Mouse (Mus musculus): Measurements from ENCODE around the gene Crybg2. TPM values are rescaled to one million over a fixed set of nuclear protein-coding genes. Genes with fewer than 3 reads are reported as not detected.
A peak's percentile ranks its signal among the peaks of the same experiment; 100 is the strongest.

Crybg2 gene
- polyA plus RNA-seq, 2 experiments = 0.23 to 0.42 TPM

DNA sequence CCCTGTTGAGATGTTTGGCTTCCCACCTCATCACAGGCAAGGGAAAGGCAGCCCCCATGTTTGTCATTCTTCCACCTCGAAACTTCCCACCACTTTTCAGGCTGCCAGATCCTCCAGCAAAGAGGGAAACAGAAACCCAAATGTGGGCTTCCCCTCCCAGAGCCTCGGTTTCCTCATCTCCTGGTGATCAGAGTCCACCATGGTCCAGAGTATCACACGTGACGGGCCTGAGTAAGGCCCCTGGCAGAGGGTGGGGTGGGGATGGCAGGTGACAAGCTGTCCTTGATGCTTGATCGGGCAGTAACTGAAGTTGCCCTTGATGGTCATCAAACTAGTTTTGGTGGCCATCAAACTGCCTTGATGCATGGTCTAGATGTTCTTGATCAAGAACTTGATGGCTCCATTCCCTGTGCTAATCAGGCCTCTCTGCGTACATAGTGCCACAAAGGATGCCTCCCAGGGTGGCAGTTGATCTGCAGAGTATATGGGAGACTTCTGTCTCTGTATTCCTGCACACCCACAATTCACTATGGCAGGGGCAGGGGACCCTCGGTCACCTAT is 33.5 kb downstream of the Crybg2 start:
- no peaks in the 10 kb centered on the region for H3K9me3 ChIP-seq (ENCODE audit: control insufficient read depth, low read length)
- peak overlapping the region in 1 of 2 experiments; percentile 25; a peak in 1 of 4 replicates for H3K4me3 ChIP-seq (ENCODE audit: insufficient read depth in 1 of 2, low read depth in 2 of 2, low read length in 2 of 2)
- no peak overlapping the region for H3K9ac ChIP-seq (replicated peaks)
- no peak overlapping the region for H3K4me2 ChIP-seq (ENCODE audit: low read depth)
- TF ChIP-seq CTCF (IDR thresholded peaks at IDR 0.05; ENCODE audit: low read depth) (no peak), EP300 (IDR thresholded peaks at IDR 0.05; ENCODE audit: low read depth) (no peak)
- H3K4me1 ChIP-seq (replicated peaks; ENCODE audit: control insufficient read depth in 2 of 2, insufficient read depth in 2 of 2, low read length in 1 of 2) = peaks cover 0 to 3% of the 10 kb centered on the region in 2 experiments; a peak in 1 of 4 replicates
- H3K27ac ChIP-seq = no peak overlapping the region
- DNase-seq (ENCODE audit: low read depth in 3 of 3, low spot score in 3 of 3) = no peak
- 51% methylated on average over 7 of the region's 7 CpGs for WGBS (ENCODE audit: insufficient replicate concordance)
- no peak for ATAC-seq (ENCODE audit: insufficient read depth)
- no peaks in the 10 kb centered on the region for H3K36me3 ChIP-seq (replicated peaks; ENCODE audit: control insufficient read depth, insufficient read depth, low read depth)
- no peaks in the 10 kb centered on the region for H3K27me3 ChIP-seq (ENCODE audit: control insufficient read depth, insufficient read depth, low read length)

DNA sequence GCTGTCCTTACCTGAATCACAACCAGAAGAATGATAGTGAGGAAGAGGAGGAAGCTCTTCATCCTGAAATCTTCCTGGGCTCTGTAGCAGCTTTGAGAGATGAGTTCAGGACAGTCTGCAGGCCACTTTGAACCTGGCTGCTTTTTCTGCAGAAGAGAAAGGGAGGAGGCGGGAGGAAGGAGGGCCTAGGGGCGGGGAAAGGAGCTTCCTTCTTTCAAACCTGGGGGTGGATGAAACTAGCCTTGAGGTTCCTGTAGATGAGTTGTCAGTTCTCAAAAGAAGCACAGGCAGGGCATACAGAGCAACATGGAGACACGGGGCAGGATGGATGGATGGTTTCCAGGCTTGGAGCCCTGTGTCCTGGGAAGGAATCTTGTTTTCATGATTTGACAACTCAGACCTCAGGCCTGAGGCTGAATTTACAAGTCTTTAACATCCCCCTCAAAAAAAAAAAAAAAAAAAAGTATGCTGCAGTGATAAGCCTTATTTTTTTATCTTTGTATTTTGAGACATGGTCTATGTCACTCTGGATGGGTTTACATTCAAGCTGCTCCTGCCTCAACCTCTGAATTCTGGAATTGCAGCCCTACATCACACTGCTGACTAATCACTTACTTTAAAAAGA is 34.4 kb downstream of the Crybg2 start, which contains the start of gene Cd52:
TSS of gene Cd52 (minus strand) at position 160 of the 625 bp plus-strand sequence.
- no peaks in the 10 kb centered on the region for H3K9me3 ChIP-seq (ENCODE audit: control insufficient read depth, low read length)
- H3K27me3 ChIP-seq (ENCODE audit: control insufficient read depth, insufficient read depth, low read length) = no peaks in the 10 kb centered on the region
- H3K4me1 ChIP-seq (replicated peaks; ENCODE audit: control insufficient read depth in 2 of 2, insufficient read depth in 2 of 2, low read length in 1 of 2) = peaks cover 0 to 3% of the 10 kb centered on the region in 2 experiments; a peak in 1 of 4 replicates
- TF ChIP-seq EP300 (IDR thresholded peaks at IDR 0.05; ENCODE audit: low read depth) (no peak), CTCF (IDR thresholded peaks at IDR 0.05; ENCODE audit: low read depth) (no peak)
- DNase-seq (ENCODE audit: low read depth in 3 of 3, low spot score in 3 of 3) = no peak
- no peak within 1 kb of the TSS for H3K27ac ChIP-seq
- H3K4me2 ChIP-seq (ENCODE audit: low read depth) = no peak within 1 kb of the TSS
- H3K9ac ChIP-seq (replicated peaks) = no peak within 1 kb of the TSS
- H3K36me3 ChIP-seq (replicated peaks; ENCODE audit: control insufficient read depth, insufficient read depth, low read depth) = no peaks in the 10 kb centered on the region
- peak within 1 kb of the TSS in 1 of 2 experiments; percentile 25; a peak in 1 of 4 replicates for H3K4me3 ChIP-seq (ENCODE audit: insufficient read depth in 1 of 2, low read depth in 2 of 2, low read length in 2 of 2)
- 20% methylated on average over 3 of the region's 3 CpGs for WGBS (ENCODE audit: insufficient replicate concordance)
- no peak for ATAC-seq (ENCODE audit: insufficient read depth)

DNA sequence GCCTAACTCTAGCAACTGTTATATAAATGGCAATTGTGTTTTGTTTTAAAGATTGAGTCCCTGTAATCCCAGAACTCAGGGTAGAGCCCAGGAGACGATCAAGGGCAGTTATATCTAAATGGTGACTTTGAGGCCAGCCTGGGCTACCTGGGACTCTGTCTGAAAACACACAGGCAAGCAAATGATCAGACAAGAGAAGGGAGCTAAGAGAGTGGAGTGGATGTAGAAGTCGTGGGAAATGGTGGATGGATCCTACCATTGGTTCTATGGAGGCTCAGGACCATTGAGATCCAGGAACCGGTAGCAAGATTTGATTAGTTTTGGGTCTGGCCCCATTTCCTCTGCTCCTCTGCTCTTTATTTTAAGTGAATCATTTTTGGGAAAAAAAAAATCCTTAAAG is 35.5 kb downstream of the Crybg2 start:
- TF ChIP-seq CTCF (IDR thresholded peaks at IDR 0.05; ENCODE audit: low read depth) (no peak), EP300 (IDR thresholded peaks at IDR 0.05; ENCODE audit: low read depth) (no peak)
- 62% methylated on average over 3 of the region's 3 CpGs for WGBS (ENCODE audit: insufficient replicate concordance)
- peaks cover 0 to 3% of the 10 kb centered on the region in 2 experiments; a peak in 1 of 4 replicates for H3K4me1 ChIP-seq (replicated peaks; ENCODE audit: control insufficient read depth in 2 of 2, insufficient read depth in 2 of 2, low read length in 1 of 2)
- no peak overlapping the region for H3K9ac ChIP-seq (replicated peaks)
- no peak overlapping the region for H3K4me2 ChIP-seq (ENCODE audit: low read depth)
- no peaks in the 10 kb centered on the region for H3K36me3 ChIP-seq (replicated peaks; ENCODE audit: control insufficient read depth, insufficient read depth, low read depth)
- H3K27me3 ChIP-seq (ENCODE audit: control insufficient read depth, insufficient read depth, low read length) = no peaks in the 10 kb centered on the region
- ATAC-seq (ENCODE audit: insufficient read depth) = no peak
- H3K9me3 ChIP-seq (ENCODE audit: control insufficient read depth, low read length) = no peaks in the 10 kb centered on the region
- H3K4me3 ChIP-seq (ENCODE audit: insufficient read depth in 1 of 2, low read depth in 2 of 2, low read length in 2 of 2) = no peak overlapping the region
- no peak for DNase-seq (ENCODE audit: low read depth in 3 of 3, low spot score in 3 of 3)
- H3K27ac ChIP-seq = no peak overlapping the region

- DNase-seq (ENCODE audit: low read depth in 3 of 3, low spot score in 3 of 3) = no peak
- H3K9me3 ChIP-seq (ENCODE audit: control insufficient read depth, low read length) = no peaks in the 10 kb centered on the region
- H3K4me3 ChIP-seq (ENCODE audit: insufficient read depth in 1 of 2, low read depth in 2 of 2, low read length in 2 of 2) = no peak overlapping the region
- H3K27me3 ChIP-seq (ENCODE audit: control insufficient read depth, insufficient read depth, low read length) = no peaks in the 10 kb centered on the region
- no peak for TF ChIP-seq CTCF (IDR thresholded peaks at IDR 0.05; ENCODE audit: low read depth)
- no peak for TF ChIP-seq EP300 (IDR thresholded peaks at IDR 0.05; ENCODE audit: low read depth)
- H3K27ac ChIP-seq = no peak overlapping the region
- WGBS (ENCODE audit: insufficient replicate concordance) = 19% methylated on average over 5 of the region's 5 CpGs
- H3K9ac ChIP-seq (replicated peaks) = no peak overlapping the region
- ATAC-seq (ENCODE audit: insufficient read depth) = no peak
- peaks cover 0 to 5% of the 10 kb centered on the region in 2 experiments; a peak in 2 of 4 replicates for H3K4me1 ChIP-seq (replicated peaks; ENCODE audit: control insufficient read depth in 2 of 2, insufficient read depth in 2 of 2, low read length in 1 of 2)
- no peaks in the 10 kb centered on the region for H3K36me3 ChIP-seq (replicated peaks; ENCODE audit: control insufficient read depth, insufficient read depth, low read depth)
- no peak overlapping the region for H3K4me2 ChIP-seq (ENCODE audit: low read depth)
These were observed 36.5 kb downstream of the Crybg2 start for GRCm38 (mm10) chr4:134097015-134097608.

DNA sequence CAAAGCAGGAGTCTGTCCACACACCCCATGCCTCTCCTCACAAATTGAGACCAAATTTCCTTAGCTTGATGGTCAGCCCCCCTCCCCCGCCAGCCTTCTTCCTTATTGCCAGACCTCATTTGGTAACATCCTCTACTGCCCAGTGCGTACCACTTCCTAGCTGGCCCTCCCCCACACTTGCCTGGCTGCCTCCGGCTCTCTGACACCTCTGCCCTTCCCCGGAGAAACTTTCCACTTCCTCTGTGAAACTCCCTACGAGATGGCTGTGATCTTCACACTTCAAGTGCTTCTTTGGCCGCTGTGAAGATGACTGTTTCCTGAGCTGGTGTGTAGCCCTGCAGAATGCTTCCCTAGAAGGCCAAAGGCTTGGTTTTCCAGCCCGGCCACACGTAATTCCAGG is 38.0 kb downstream of the Crybg2 start:
- 20% methylated on average over 8 of the region's 8 CpGs for WGBS (ENCODE audit: insufficient replicate concordance)
- peaks cover 0 to 11% of the 10 kb centered on the region in 2 experiments; a peak in 3 of 4 replicates for H3K4me1 ChIP-seq (replicated peaks; ENCODE audit: control insufficient read depth in 2 of 2, insufficient read depth in 2 of 2, low read length in 1 of 2)
- no peak overlapping the region for H3K4me2 ChIP-seq (ENCODE audit: low read depth)
- H3K9me3 ChIP-seq (ENCODE audit: control insufficient read depth, low read length) = no peaks in the 10 kb centered on the region
- H3K36me3 ChIP-seq (replicated peaks; ENCODE audit: control insufficient read depth, insufficient read depth, low read depth) = no peaks in the 10 kb centered on the region
- ATAC-seq (ENCODE audit: insufficient read depth) (no peak), DNase-seq (ENCODE audit: low read depth in 3 of 3, low spot score in 3 of 3) (no peak)
- H3K27ac ChIP-seq = no peak overlapping the region
- TF ChIP-seq EP300 (IDR thresholded peaks at IDR 0.05; ENCODE audit: low read depth) = no peak
- TF ChIP-seq CTCF (IDR thresholded peaks at IDR 0.05; ENCODE audit: low read depth) = no peak
- no peak overlapping the region for H3K9ac ChIP-seq (replicated peaks)
- no peaks in the 10 kb centered on the region for H3K27me3 ChIP-seq (ENCODE audit: control insufficient read depth, insufficient read depth, low read length)
- H3K4me3 ChIP-seq (ENCODE audit: insufficient read depth in 1 of 2, low read depth in 2 of 2, low read length in 2 of 2) = no peak overlapping the region
